Mouse (Mus musculus) lung, adult 2 months (tissue): ENCODE measurements around the gene 4930563M21Rik.

Source experiments
- CTCF ChIP-seq: fragments of 200-500 bp; IDR thresholded peaks from 2 replicates; pipeline ENCODE4 v1.5.1; 2011; ENCODE audit warnings: mild to moderate bottlenecking, low read length, control low read depth; ENCODE audit not compliant: insufficient read depth
- POLR2A ChIP-seq: fragments of 200-500 bp; IDR thresholded peaks from 2 replicates; pipeline ENCODE4 v1.6.1; 2011; ENCODE audit warnings: low read depth, mild to moderate bottlenecking, control low read depth, low read length, borderline replicate concordance; ENCODE audit errors: extremely low read depth

DNA sequence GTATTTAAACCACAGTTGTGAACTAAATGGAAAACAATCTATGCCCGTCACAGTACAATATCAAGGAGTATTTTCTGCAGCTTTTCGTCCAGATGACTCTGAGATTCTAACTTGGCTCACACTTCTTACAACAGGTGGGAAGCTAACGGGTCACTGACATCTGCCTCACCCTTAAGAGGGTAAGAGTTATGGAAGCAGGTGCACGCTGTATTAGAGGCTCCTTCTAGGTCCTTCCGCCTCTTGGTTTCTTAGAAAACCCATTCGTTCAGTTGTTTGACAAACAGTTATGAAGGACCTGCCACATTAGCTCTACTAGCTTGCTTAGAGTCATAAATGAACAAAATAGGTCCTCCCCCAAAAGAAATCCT lies 71.7 kb downstream of the 4930563M21Rik start:
- TF ChIP-seq CTCF (no peak), POLR2A (no peak)
